Mouse (Mus musculus): Measurements from ENCODE around the gene Defb35.

- TF ChIP-seq CTCF (IDR thresholded peaks at IDR 0.05; ENCODE audit: borderline replicate concordance, insufficient read depth, low read depth, low read length) (no peak), POLR2A (IDR thresholded peaks at IDR 0.05; ENCODE audit: borderline replicate concordance, insufficient read depth, low read length) (no peak)
These were observed 28.5 kb downstream of the Defb35 start for GRCm38 (mm10) chr8:21966646-21967045.
